Mouse (Mus musculus): ENCODE data around the gene Hbs1l.

- no peak for TF ChIP-seq GATA1 (IDR thresholded peaks at IDR 0.05; ENCODE audit: borderline replicate concordance, low read length)
- no peak for TF ChIP-seq FLI1 (IDR thresholded peaks at IDR 0.05; ENCODE audit: low read length)
Measured at GRCm38 (mm10) chr10:21265188-21265587, 30.6 kb upstream of the Hbs1l start.

Measured in megakaryocyte, embryonic 14.5 days (primary cell).